Mouse (Mus musculus): Measurements from ENCODE around the gene Cd55.

The Cd55 gene

DNA sequence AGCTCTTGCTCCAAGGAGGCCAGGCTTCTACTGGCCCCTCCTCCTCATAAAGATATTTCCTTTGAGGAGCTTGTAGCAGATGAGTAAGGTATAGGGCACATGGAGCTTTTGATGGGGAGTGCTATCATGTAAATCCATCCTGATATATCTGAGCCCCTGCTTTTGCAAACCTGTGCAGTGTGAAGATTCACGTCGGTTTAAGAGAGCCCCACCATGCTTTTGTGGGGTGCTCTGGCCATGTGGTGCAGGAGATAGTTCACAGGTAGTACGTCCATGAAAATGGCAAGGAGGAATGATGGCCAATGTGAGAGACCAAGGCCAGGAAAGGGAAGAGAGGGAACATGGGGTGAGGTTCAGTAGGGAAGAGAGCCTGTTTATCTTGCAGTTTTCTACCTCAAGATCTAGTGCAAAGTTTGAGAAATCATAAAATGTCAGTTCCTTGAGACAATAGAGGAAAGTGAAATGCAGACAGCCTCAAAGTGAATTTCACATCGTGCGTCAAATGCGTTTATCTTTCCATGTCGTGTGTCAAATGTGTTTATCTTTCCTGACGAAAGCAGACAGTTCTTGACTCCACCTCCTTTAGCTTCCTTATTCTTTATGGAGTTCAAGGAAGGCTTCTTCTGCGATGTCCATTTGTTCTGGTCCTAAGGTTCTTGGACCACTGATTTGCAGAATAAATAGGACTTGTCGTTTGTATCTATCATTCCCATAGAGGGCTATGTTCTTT lies 24.4 kb upstream of the Cd55 start:
- no peaks in the 10 kb centered on the region for H3K4me1 ChIP-seq (replicated peaks; ENCODE audit: low read depth, low read length)
- no peaks in the 10 kb centered on the region for H3K9me3 ChIP-seq (ENCODE audit: low read length)
- no peaks in the 10 kb centered on the region for H3K36me3 ChIP-seq (ENCODE audit: insufficient read depth, low read length)
- H3K4me3 ChIP-seq (replicated peaks; ENCODE audit: low read length) = no peak overlapping the region
- H3K27me3 ChIP-seq (ENCODE audit: insufficient read depth, low read length) = peaks cover 4% of the 10 kb centered on the region; the same call in 1 of the 2 replicates
- no peak for TF ChIP-seq POU5F1 (IDR thresholded peaks at IDR 0.05; ENCODE audit: borderline replicate concordance, low read length)
- no peak for TF ChIP-seq NANOG (IDR thresholded peaks at IDR 0.05; ENCODE audit: borderline replicate concordance, low read length)
- TF ChIP-seq CTCF (conservative IDR thresholded peaks at IDR 0.05; ENCODE audit: low read length) = no peak

DNA sequence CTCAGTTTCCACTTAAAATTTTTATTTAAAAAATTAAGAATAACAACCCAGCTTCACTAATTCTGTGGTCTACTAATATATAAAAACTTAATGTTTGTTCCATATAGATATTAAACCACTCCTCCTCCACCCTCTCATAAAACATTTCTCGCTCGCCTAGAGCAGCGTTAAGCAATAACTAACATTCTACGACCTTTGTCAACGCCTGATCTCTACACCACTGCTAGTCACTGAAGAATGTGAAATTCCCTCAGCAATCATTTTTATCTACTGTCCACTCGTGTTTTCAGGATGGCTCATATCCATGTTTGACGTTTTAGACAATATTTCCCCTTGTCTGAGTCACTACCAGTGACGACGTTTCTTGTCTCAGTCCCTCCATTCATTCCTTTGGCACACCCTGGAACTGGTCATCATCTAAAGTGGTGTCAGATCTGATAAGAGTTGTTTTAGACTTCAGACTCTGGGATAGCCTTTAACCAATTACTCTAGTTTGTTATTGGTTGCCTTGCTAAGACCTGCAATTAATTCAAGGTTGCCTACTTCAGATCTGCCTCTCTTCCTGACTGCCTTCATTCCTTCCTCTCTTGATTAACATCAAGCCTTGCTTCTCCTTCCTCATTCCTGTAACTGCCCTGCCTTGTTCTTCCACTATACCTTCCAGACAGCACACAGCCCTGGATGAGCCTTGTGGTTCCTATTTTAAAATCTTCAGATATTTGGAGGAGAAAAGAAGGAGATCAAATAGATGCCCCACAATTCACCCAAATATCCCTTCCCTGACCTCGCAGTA lies 23.5 kb upstream of the Cd55 start:
- peaks cover 4% of the 10 kb centered on the region; the same call in 1 of the 2 replicates for H3K27me3 ChIP-seq (ENCODE audit: insufficient read depth, low read length)
- H3K4me1 ChIP-seq (replicated peaks; ENCODE audit: low read depth, low read length) = no peaks in the 10 kb centered on the region
- H3K4me3 ChIP-seq (replicated peaks; ENCODE audit: low read length) = no peak overlapping the region
- H3K9me3 ChIP-seq (ENCODE audit: low read length) = no peaks in the 10 kb centered on the region
- no peaks in the 10 kb centered on the region for H3K36me3 ChIP-seq (ENCODE audit: insufficient read depth, low read length)
- TF ChIP-seq NANOG (IDR thresholded peaks at IDR 0.05; ENCODE audit: borderline replicate concordance, low read length) (no peak), CTCF (conservative IDR thresholded peaks at IDR 0.05; ENCODE audit: low read length) (no peak)

DNA sequence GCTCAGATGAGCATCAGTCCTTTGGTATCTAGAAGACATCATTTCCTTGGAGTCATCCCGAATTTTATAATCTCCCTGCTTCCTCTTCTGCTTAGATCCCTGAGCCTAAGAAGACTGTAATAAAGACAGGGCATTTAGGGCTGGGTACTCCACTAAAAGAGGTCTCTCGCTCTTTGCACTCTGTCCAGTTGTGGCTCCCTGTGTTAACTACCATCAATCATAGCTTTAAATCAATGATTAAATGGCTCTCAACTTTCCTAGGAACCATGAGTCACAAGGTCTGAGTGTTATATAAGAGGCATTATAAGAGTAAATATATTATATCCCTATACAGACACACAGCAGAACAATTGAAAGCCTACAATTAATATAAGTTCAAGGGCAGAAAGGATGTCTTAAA lies 22.8 kb upstream of the Cd55 start:
- TF ChIP-seq POU5F1 (IDR thresholded peaks at IDR 0.05; ENCODE audit: borderline replicate concordance, low read length) (no peak), NANOG (IDR thresholded peaks at IDR 0.05; ENCODE audit: borderline replicate concordance, low read length) (no peak), CTCF (conservative IDR thresholded peaks at IDR 0.05; ENCODE audit: low read length) (no peak)

DNA sequence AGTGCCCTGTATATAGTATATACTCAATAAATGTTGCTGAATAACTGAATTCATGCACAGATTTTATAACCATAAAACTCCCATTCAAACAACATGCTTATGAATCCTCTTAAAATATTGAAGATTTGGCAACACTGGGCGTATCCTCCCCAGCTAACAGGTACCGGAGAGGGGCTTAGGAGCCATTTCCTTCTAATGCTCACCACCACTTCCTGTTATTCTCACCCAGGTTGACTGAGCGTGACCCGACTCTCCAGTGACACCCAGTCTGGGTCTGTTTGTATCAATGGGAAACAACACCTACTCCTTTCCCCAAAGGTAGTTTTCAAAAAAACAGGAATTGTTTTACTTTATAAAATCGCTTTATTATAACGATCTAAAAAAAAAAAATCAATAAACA lies 12.4 kb upstream of the Cd55 start:
- no peaks in the 10 kb centered on the region for H3K27me3 ChIP-seq (ENCODE audit: insufficient read depth, low read length)
- TF ChIP-seq NANOG (IDR thresholded peaks at IDR 0.05; ENCODE audit: borderline replicate concordance, low read length) (no peak), CTCF (conservative IDR thresholded peaks at IDR 0.05; ENCODE audit: low read length) (no peak), POU5F1 (IDR thresholded peaks at IDR 0.05; ENCODE audit: borderline replicate concordance, low read length) (no peak)
- no peaks in the 10 kb centered on the region for H3K36me3 ChIP-seq (ENCODE audit: insufficient read depth, low read length)
- H3K4me3 ChIP-seq (replicated peaks; ENCODE audit: low read length) = no peak overlapping the region
- no peaks in the 10 kb centered on the region for H3K9me3 ChIP-seq (ENCODE audit: low read length)
- H3K4me1 ChIP-seq (replicated peaks; ENCODE audit: low read depth, low read length) = peaks cover 13% of the 10 kb centered on the region

More for the DNA sequence above, 22.8 kb upstream of the Cd55 start:
- H3K4me1 ChIP-seq (replicated peaks; ENCODE audit: low read depth, low read length) = no peaks in the 10 kb centered on the region
- no peak overlapping the region for H3K4me3 ChIP-seq (replicated peaks; ENCODE audit: low read length)
- H3K27me3 ChIP-seq (ENCODE audit: insufficient read depth, low read length) = peaks cover 4% of the 10 kb centered on the region; the same call in 1 of the 2 replicates
- H3K36me3 ChIP-seq (ENCODE audit: insufficient read depth, low read length) = no peaks in the 10 kb centered on the region
- no peaks in the 10 kb centered on the region for H3K9me3 ChIP-seq (ENCODE audit: low read length)

DNA sequence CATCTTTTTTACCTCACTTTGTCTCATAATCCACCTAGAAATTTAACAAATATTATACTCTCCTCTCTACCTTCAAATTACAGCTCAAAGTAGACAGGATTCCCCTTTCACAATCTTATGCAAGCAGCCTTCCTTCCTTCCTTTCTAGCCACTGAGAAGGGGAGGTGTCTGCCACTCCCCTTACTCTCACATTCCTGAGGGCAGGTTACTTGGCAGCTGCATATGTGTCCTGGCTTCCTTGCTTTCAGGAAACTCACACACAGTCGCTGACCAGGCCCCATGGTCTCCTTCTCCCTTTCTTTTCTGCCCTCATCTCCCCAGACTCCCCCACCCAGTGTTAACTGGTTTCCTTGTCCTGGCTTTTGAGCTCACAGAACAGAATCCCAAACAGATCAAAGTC lies 11.7 kb upstream of the Cd55 start:
- H3K4me3 ChIP-seq (replicated peaks; ENCODE audit: low read length) = no peak overlapping the region
- TF ChIP-seq CTCF (conservative IDR thresholded peaks at IDR 0.05; ENCODE audit: low read length) = no peak
- H3K9me3 ChIP-seq (ENCODE audit: low read length) = no peaks in the 10 kb centered on the region
- no peaks in the 10 kb centered on the region for H3K27me3 ChIP-seq (ENCODE audit: insufficient read depth, low read length)
- H3K4me1 ChIP-seq (replicated peaks; ENCODE audit: low read depth, low read length) = peaks cover 13% of the 10 kb centered on the region
- H3K36me3 ChIP-seq (ENCODE audit: insufficient read depth, low read length) = no peaks in the 10 kb centered on the region

DNA sequence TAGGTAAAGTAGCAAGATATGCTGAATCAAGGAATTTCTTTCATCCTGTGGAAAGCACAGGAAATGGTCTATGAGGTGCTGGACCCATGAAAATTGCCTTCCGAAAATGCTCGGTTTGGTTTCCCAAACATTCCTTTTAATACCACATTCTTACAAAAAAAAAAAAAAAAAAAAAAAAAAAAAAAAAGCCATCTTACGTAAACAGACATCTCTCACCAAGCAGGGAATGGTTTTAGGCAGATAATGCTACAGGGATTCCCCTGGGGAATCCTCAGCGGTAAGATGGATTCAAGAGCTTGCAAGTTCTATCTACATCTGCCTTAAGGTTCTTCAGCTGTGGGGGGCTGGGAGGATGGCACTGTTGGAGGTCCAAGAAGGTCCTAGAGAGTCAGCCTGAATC lies 7.5 kb upstream of the Cd55 start:
- no peaks in the 10 kb centered on the region for H3K27me3 ChIP-seq (ENCODE audit: insufficient read depth, low read length)
- H3K9me3 ChIP-seq (ENCODE audit: low read length) = no peaks in the 10 kb centered on the region; the same call in 1 of the 2 replicates
- peaks cover 26% of the 10 kb centered on the region for H3K4me1 ChIP-seq (replicated peaks; ENCODE audit: low read depth, low read length)
- no peak overlapping the region for H3K4me3 ChIP-seq (replicated peaks; ENCODE audit: low read length)
- TF ChIP-seq POU5F1 (IDR thresholded peaks at IDR 0.05; ENCODE audit: borderline replicate concordance, low read length) (no peak), NANOG (IDR thresholded peaks at IDR 0.05; ENCODE audit: borderline replicate concordance, low read length) (no peak), CTCF (conservative IDR thresholded peaks at IDR 0.05; ENCODE audit: low read length) (no peak)
- H3K36me3 ChIP-seq (ENCODE audit: insufficient read depth, low read length) = no peaks in the 10 kb centered on the region

DNA sequence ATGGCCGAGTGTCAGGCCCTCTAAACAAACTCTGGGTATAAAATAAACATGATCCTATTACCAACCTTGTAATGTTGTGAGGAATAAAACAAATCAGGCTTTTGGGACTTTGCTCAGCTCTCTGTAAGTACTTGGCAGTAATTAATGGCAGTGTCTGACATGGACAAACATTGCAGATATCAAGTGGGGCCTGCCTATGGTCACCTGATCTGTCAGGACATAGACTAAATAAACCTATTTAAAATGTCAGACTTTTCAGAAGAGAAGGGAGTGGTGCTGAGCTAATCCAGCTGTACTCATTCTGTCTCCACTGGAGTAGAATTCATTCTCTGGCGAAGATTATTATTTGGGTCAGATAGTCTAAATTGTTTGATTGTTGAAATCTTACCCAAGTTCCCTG lies 4.9 kb upstream of the Cd55 start:
- Histone ChIP-seq H3K4me3 (replicated peaks; ENCODE audit: low read length) (no peak overlapping the region), H3K27me3 (ENCODE audit: insufficient read depth, low read length) (no peaks in the 10 kb centered on the region), H3K36me3 (ENCODE audit: insufficient read depth, low read length) (no peaks in the 10 kb centered on the region), H3K4me1 (replicated peaks; ENCODE audit: low read depth, low read length) (peaks cover 30% of the 10 kb centered on the region), H3K9me3 (ENCODE audit: low read length) (no peaks in the 10 kb centered on the region; the same call in 1 of the 2 replicates)
- TF ChIP-seq POU5F1 (IDR thresholded peaks at IDR 0.05; ENCODE audit: borderline replicate concordance, low read length) (no peak), CTCF (conservative IDR thresholded peaks at IDR 0.05; ENCODE audit: low read length) (no peak), NANOG (IDR thresholded peaks at IDR 0.05; ENCODE audit: borderline replicate concordance, low read length) (no peak)

DNA sequence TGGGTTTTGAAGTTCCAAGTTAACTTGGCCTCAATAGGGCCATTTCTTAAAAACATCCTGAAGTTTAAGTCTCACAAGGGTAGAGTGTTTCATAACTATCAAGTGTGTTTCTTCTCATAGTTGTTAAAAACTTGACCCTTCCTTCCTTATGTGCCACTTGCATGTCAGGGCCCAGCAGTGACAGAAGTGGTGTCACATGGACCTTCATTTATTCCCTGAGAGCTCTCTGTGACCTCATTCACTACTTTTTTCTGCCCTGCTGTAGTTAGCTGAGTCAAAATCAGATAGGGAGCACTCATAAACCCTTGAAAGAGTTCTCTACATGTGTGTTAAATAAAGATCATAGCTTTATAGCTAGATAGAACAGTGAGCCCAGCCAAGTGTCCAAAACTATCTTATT lies 1.6 kb upstream of the Cd55 start:
- Histone ChIP-seq H3K4me3 (replicated peaks; ENCODE audit: low read length) (no peak overlapping the region), H3K27me3 (ENCODE audit: insufficient read depth, low read length) (no peaks in the 10 kb centered on the region), H3K9me3 (ENCODE audit: low read length) (no peaks in the 10 kb centered on the region; the same call in 1 of the 2 replicates), H3K36me3 (ENCODE audit: insufficient read depth, low read length) (no peaks in the 10 kb centered on the region), H3K4me1 (replicated peaks; ENCODE audit: low read depth, low read length) (peaks cover 23% of the 10 kb centered on the region)
- no peak for TF ChIP-seq NANOG (IDR thresholded peaks at IDR 0.05; ENCODE audit: borderline replicate concordance, low read length)
- TF ChIP-seq CTCF (conservative IDR thresholded peaks at IDR 0.05; ENCODE audit: low read length) = no peak
- no peak for TF ChIP-seq POU5F1 (IDR thresholded peaks at IDR 0.05; ENCODE audit: borderline replicate concordance, low read length)
